Mouse (Mus musculus): Measurements from ENCODE around the gene Klf7. TPM values are rescaled to one million over a fixed set of nuclear protein-coding genes. Genes with fewer than 3 reads are reported as not detected.

Klf7 gene
- polyA plus RNA-seq, 1 experiment from 2014 or later: 53.2 TPM

GRCm38 (mm10) chr1:64097640-64098287 lies 24.3 kb downstream of the Klf7 start:
- peak overlapping the region; percentile 57; the same call in 1 of the 2 replicates for H3K27ac ChIP-seq
- H3K9me3 ChIP-seq (replicated peaks): no peaks in the 10 kb centered on the region
- H3K4me3 ChIP-seq: no peak overlapping the region
- H3K4me1 ChIP-seq: peaks cover 21% of the 10 kb centered on the region
- H3K4me2 ChIP-seq (replicated peaks): no peak overlapping the region
- no peak overlapping the region for H3K9ac ChIP-seq
- H3K27me3 ChIP-seq: no peaks in the 10 kb centered on the region
- H3K36me3 ChIP-seq: no peaks in the 10 kb centered on the region
- 63% methylated on average over 6 of the region's 6 CpGs for WGBS
- no peak for ATAC-seq (ENCODE audit: low FRiP score)

- 89% methylated on average over 5 of the region's 5 CpGs for WGBS
- H3K27me3 ChIP-seq: no peaks in the 10 kb centered on the region
- H3K36me3 ChIP-seq: no peaks in the 10 kb centered on the region
- H3K4me1 ChIP-seq: peaks cover 40% of the 10 kb centered on the region
- H3K9me3 ChIP-seq (replicated peaks): no peaks in the 10 kb centered on the region
- no peak overlapping the region for H3K9ac ChIP-seq
- H3K4me2 ChIP-seq (replicated peaks): no peak overlapping the region
- H3K4me3 ChIP-seq: no peak overlapping the region
- ATAC-seq (ENCODE audit: low FRiP score): no peak
- H3K27ac ChIP-seq: no peak overlapping the region
Observed at GRCm38 (mm10) chr1:64093018-64093417, 29.1 kb downstream of the Klf7 start.

GRCm38 (mm10) chr1:64091591-64091990 lies 30.5 kb downstream of the Klf7 start:
- no peaks in the 10 kb centered on the region for H3K27me3 ChIP-seq
- no peak overlapping the region for H3K4me3 ChIP-seq
- 54% methylated on average over 9 of the region's 9 CpGs for WGBS
- H3K27ac ChIP-seq: peak overlapping the region; percentile 40; the same call in 1 of the 2 replicates
- ATAC-seq (ENCODE audit: low FRiP score): no peak
- no peaks in the 10 kb centered on the region for H3K9me3 ChIP-seq (replicated peaks)
- no peak overlapping the region for H3K9ac ChIP-seq
- H3K36me3 ChIP-seq: no peaks in the 10 kb centered on the region
- peaks cover 42% of the 10 kb centered on the region for H3K4me1 ChIP-seq
- H3K4me2 ChIP-seq (replicated peaks): no peak overlapping the region

GRCm38 (mm10) chr1:64090566-64090965 lies 31.5 kb downstream of the Klf7 start:
- no peak overlapping the region for H3K9ac ChIP-seq
- no peaks in the 10 kb centered on the region for H3K36me3 ChIP-seq
- H3K4me3 ChIP-seq: no peak overlapping the region
- WGBS: 80% methylated on average over 5 of the region's 5 CpGs
- no peak for ATAC-seq (ENCODE audit: low FRiP score)
- no peaks in the 10 kb centered on the region for H3K9me3 ChIP-seq (replicated peaks)
- H3K27ac ChIP-seq: no peak overlapping the region
- no peaks in the 10 kb centered on the region for H3K27me3 ChIP-seq
- H3K4me2 ChIP-seq (replicated peaks): no peak overlapping the region
- H3K4me1 ChIP-seq: peaks cover 42% of the 10 kb centered on the region

GRCm38 (mm10) chr1:64089691-64090090 lies 32.4 kb downstream of the Klf7 start:
- WGBS: 81% methylated on average over 1 of the region's 1 CpGs
- H3K9me3 ChIP-seq (replicated peaks): no peaks in the 10 kb centered on the region
- no peak overlapping the region for H3K9ac ChIP-seq
- ATAC-seq (ENCODE audit: low FRiP score): no peak
- H3K27me3 ChIP-seq: no peaks in the 10 kb centered on the region
- H3K27ac ChIP-seq: no peak overlapping the region
- H3K4me1 ChIP-seq: peaks cover 45% of the 10 kb centered on the region
- no peaks in the 10 kb centered on the region for H3K36me3 ChIP-seq
- H3K4me2 ChIP-seq (replicated peaks): no peak overlapping the region
- H3K4me3 ChIP-seq: no peak overlapping the region

DNA sequence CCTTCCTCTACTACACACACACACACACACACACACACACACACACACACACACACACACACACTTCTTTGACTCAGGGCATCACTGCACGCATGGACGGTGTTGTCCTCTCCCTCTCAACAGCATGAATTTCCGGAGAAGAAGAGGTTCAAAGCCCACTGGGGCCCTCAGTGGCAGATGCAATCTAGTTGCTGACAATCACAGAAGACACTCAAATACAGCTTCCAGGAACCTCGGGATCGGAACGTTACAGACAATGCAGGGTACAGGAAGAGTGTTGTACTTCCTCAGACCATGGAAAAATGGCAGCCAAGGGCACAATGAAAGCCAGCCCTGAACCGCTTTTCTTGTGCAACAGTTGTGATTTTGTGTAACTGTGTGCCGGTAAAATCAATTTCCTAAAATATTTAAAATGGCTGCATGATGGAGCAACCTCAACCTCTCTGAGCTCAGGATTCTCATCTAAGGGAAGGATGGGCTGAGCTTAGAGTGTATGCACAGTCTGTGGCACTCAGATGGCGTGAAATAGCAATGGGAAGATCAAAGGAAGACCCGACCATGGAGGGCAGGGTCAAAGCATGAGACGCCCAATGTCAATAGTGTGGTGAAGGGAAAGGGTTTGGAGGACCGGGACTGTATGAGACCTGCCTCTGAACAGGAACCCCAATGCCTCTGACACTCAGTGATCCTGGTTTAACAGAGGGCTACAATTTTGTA lies 33.3 kb downstream of the Klf7 start:
- ATAC-seq (ENCODE audit: low FRiP score): peak; percentile 30; the same call in 1 of the 2 replicates
- Histone ChIP-seq H3K36me3 (no peaks in the 10 kb centered on the region), H3K9me3 (replicated peaks) (no peaks in the 10 kb centered on the region), H3K4me1 (peaks cover 47% of the 10 kb centered on the region), H3K27ac (peak overlapping the region; percentile 67), H3K4me2 (replicated peaks) (no peak overlapping the region; the same call in 1 of the 2 replicates), H3K9ac (no peak overlapping the region), H3K4me3 (no peak overlapping the region), H3K27me3 (no peaks in the 10 kb centered on the region)
- 60% methylated on average over 12 of the region's 12 CpGs for WGBS

GRCm38 (mm10) chr1:64087657-64088603 lies 34.2 kb downstream of the Klf7 start:
- H3K9ac ChIP-seq: no peak overlapping the region
- no peak overlapping the region for H3K4me3 ChIP-seq
- H3K27me3 ChIP-seq: no peaks in the 10 kb centered on the region
- ATAC-seq (ENCODE audit: low FRiP score): peak; percentile 85
- peaks cover 48% of the 10 kb centered on the region for H3K4me1 ChIP-seq
- H3K9me3 ChIP-seq (replicated peaks): no peaks in the 10 kb centered on the region
- WGBS: 31% methylated on average over 17 of the region's 17 CpGs
- peak overlapping the region; percentile 67 for H3K27ac ChIP-seq
- H3K4me2 ChIP-seq (replicated peaks): peak overlapping the region; percentile 3
- H3K36me3 ChIP-seq: no peaks in the 10 kb centered on the region

DNA sequence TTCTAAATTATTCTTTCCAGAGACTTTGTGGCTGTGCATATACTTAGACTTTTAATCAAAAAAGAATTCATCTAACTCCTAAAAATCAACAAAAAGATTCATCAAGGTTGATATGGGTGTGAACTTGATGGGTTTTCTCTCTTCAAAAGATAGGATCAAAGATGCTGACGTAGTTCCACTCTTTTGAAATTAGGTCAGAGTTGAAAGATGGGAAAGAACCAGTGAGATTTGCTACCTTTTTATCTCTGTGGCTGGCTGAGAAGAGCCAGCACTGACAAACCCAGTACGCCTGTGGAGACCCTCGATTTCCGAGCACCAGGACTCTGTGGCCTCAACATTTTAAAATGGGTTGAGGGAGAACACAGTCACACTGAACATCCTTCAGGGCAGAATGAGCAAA lies 36.2 kb downstream of the Klf7 start:
- H3K4me1 ChIP-seq: peaks cover 36% of the 10 kb centered on the region
- WGBS: 92% methylated on average over 4 of the region's 4 CpGs
- H3K4me2 ChIP-seq (replicated peaks): no peak overlapping the region
- no peaks in the 10 kb centered on the region for H3K36me3 ChIP-seq
- H3K9me3 ChIP-seq (replicated peaks): no peaks in the 10 kb centered on the region
- H3K4me3 ChIP-seq: no peak overlapping the region
- H3K27ac ChIP-seq: no peak overlapping the region
- H3K9ac ChIP-seq: no peak overlapping the region
- ATAC-seq (ENCODE audit: low FRiP score): no peak
- no peaks in the 10 kb centered on the region for H3K27me3 ChIP-seq

- H3K4me2 ChIP-seq (replicated peaks): no peak overlapping the region
- H3K27me3 ChIP-seq: no peaks in the 10 kb centered on the region
- no peak for ATAC-seq (ENCODE audit: low FRiP score)
- WGBS: 81% methylated on average over 4 of the region's 4 CpGs
- peaks cover 36% of the 10 kb centered on the region for H3K4me1 ChIP-seq
- no peaks in the 10 kb centered on the region for H3K36me3 ChIP-seq
- H3K27ac ChIP-seq: no peak overlapping the region
- H3K9ac ChIP-seq: no peak overlapping the region
- no peak overlapping the region for H3K4me3 ChIP-seq
- no peaks in the 10 kb centered on the region for H3K9me3 ChIP-seq (replicated peaks)
Observed at GRCm38 (mm10) chr1:64085361-64085760, 36.7 kb downstream of the Klf7 start.

GRCm38 (mm10) chr1:64084706-64085105 lies 37.4 kb downstream of the Klf7 start:
- no peak for ATAC-seq (ENCODE audit: low FRiP score)
- H3K27me3 ChIP-seq: no peaks in the 10 kb centered on the region
- no peak overlapping the region for H3K9ac ChIP-seq
- WGBS: 88% methylated on average over 3 of the region's 3 CpGs
- H3K9me3 ChIP-seq (replicated peaks): no peaks in the 10 kb centered on the region
- no peak overlapping the region for H3K4me2 ChIP-seq (replicated peaks)
- no peak overlapping the region for H3K27ac ChIP-seq
- H3K36me3 ChIP-seq: no peaks in the 10 kb centered on the region
- no peak overlapping the region for H3K4me3 ChIP-seq
- H3K4me1 ChIP-seq: peaks cover 31% of the 10 kb centered on the region

DNA sequence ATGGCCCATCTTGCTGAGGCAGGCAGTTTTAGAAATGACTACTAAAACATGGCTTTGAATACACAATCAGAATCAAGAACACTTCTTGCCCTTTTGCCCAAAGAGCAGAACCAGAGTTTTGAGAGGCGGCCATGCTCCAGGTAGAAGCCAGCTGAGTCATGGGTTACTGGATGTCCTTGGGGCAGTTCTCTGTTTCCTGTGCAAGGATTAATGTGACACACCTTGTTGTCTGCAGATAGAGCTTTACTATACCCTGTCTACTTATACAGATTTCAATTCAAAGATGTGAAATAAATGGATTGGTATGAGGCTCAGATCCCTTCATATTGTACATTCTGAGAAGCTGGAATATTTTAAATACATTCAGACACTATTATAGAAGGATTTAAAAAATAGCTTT lies 40.3 kb downstream of the Klf7 start:
- Histone ChIP-seq H3K9ac (no peak overlapping the region), H3K4me2 (replicated peaks) (no peak overlapping the region), H3K36me3 (peaks cover 10% of the 10 kb centered on the region), H3K4me3 (no peak overlapping the region), H3K27ac (no peak overlapping the region), H3K9me3 (replicated peaks) (no peaks in the 10 kb centered on the region), H3K27me3 (no peaks in the 10 kb centered on the region), H3K4me1 (peaks cover 27% of the 10 kb centered on the region)
- WGBS: 94% methylated on average over 1 of the region's 1 CpGs
- no peak for ATAC-seq (ENCODE audit: low FRiP score)

DNA sequence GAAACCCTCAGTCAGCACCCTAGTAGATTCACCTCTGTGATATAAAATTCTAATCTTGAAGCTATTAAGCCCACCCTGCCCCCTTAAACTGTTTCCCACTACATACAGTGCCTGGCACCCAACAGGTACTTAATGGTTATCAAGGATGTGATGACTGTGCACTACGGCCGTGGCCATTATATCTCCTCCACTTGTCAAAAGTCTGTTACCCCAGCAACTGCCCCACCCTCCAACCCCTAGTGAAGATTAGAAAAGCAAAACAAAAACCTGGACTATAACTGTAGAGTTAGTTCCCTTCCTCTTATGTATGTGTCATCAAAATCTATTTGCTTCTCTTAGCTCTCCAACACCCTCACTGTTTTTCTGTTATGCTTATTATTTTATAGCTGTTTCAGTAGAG lies 40.9 kb downstream of the Klf7 start:
- Histone ChIP-seq H3K27me3 (no peaks in the 10 kb centered on the region), H3K27ac (no peak overlapping the region), H3K9me3 (replicated peaks) (no peaks in the 10 kb centered on the region), H3K4me1 (peaks cover 26% of the 10 kb centered on the region), H3K4me3 (no peak overlapping the region), H3K36me3 (peaks cover 10% of the 10 kb centered on the region), H3K4me2 (replicated peaks) (no peak overlapping the region), H3K9ac (no peak overlapping the region)
- 67% methylated on average over 2 of the region's 2 CpGs for WGBS
- ATAC-seq (ENCODE audit: low FRiP score): no peak

Data from hindbrain, embryonic 12.5 days (tissue).